Mouse (Mus musculus) bone marrow macrophage, adult 2 months (primary cell): ENCODE results near the gene Soga1.

Experiments used
- CTCF ChIP-seq: IDR thresholded peaks from 2 replicates; pipeline ENCODE4 v1.5.1; 2012; ENCODE audit warnings: low read depth, mild to moderate bottlenecking, low read length, moderate library complexity
- POLR2A ChIP-seq: IDR thresholded peaks from 2 replicates; pipeline ENCODE4 v1.6.1; 2012; ENCODE audit warnings: mild to moderate bottlenecking, low read depth, low read length, borderline replicate concordance

GRCm38 (mm10) chr2:157046956-157047355 lies 32.1 kb downstream of the Soga1 start:
- TF ChIP-seq CTCF = no peak
- TF ChIP-seq POLR2A = no peak
